Mouse (Mus musculus) ovary, postnatal 10 days (tissue): ENCODE data around the gene Idi2.
"Not testable (repeated sequence)": the region's sequence is repeated elsewhere in the genome, so short reads cannot be mapped to it uniquely, and the experiment has no call there.

ENCODE experiments used
- DNase-seq: peaks from one replicate; pipeline ENCODE4 v3.0.0; 2022; ENCODE audit warnings: low spot score

The Idi2 gene

GRCm38 (mm10) chr13:8952563-8952962 is at the start of gene Idi2:
Gene Idi2, plus strand, starts transcription at chr13:8952863.
- DNase-seq, result not testable (repeated sequence)

- DNase-seq, result not testable (repeated sequence)
Measured at GRCm38 (mm10) chr13:8905986-8906385, 46.7 kb upstream of the Idi2 start.

- not testable (repeated sequence) for DNase-seq
Measured at GRCm38 (mm10) chr13:8913890-8914289, 38.8 kb upstream of the Idi2 start.

GRCm38 (mm10) chr13:8933499-8933898 is 19.2 kb upstream of the Idi2 start:
- DNase-seq, result no peak

- not testable (repeated sequence) for DNase-seq
Measured at GRCm38 (mm10) chr13:8937611-8938140, 15.0 kb upstream of the Idi2 start.

- not testable (repeated sequence) for DNase-seq
Measured at GRCm38 (mm10) chr13:8941110-8941509, 11.6 kb upstream of the Idi2 start.

GRCm38 (mm10) chr13:8941701-8942100 is 11.0 kb upstream of the Idi2 start:
- DNase-seq, result not testable (repeated sequence)

GRCm38 (mm10) chr13:8943828-8944227 is 8.8 kb upstream of the Idi2 start:
- not testable (repeated sequence) for DNase-seq

GRCm38 (mm10) chr13:8948131-8948530 is 4.5 kb upstream of the Idi2 start, which contains the start of gene Gm9745:
Gene Gm9745, minus strand, starts transcription at chr13:8948231.
- not testable (repeated sequence) for DNase-seq

GRCm38 (mm10) chr13:8955127-8955526 is 2.5 kb downstream of the Idi2 start:
- DNase-seq, result not testable (repeated sequence)

GRCm38 (mm10) chr13:8956873-8957272 is 4.2 kb downstream of the Idi2 start:
- not testable (repeated sequence) for DNase-seq

GRCm38 (mm10) chr13:8959058-8959457 is 6.4 kb downstream of the Idi2 start:
- not testable (repeated sequence) for DNase-seq

- DNase-seq, result not testable (repeated sequence)
Measured at GRCm38 (mm10) chr13:8959554-8959953, 6.9 kb downstream of the Idi2 start.

- DNase-seq, result not testable (repeated sequence)
Measured at GRCm38 (mm10) chr13:8961128-8961888, 8.6 kb downstream of the Idi2 start.

- not testable (repeated sequence) for DNase-seq
Measured at GRCm38 (mm10) chr13:8962266-8962665, 9.6 kb downstream of the Idi2 start.

GRCm38 (mm10) chr13:8965224-8965623 is 12.6 kb downstream of the Idi2 start:
- no peak for DNase-seq

GRCm38 (mm10) chr13:8967742-8968141 is 15.1 kb downstream of the Idi2 start:
- DNase-seq, result no peak

GRCm38 (mm10) chr13:8972369-8972768 is 19.7 kb downstream of the Idi2 start:
- no peak for DNase-seq

GRCm38 (mm10) chr13:8972972-8973371 is 20.3 kb downstream of the Idi2 start:
- no peak for DNase-seq

GRCm38 (mm10) chr13:8992231-8992630 is 39.6 kb downstream of the Idi2 start:
- no peak for DNase-seq

GRCm38 (mm10) chr13:8995159-8995989 is 42.7 kb downstream of the Idi2 start:
- DNase-seq, result no peak

GRCm38 (mm10) chr13:8995990-8996786 is 43.5 kb downstream of the Idi2 start, which contains the start of gene Gtpbp4:
Gene Gtpbp4, minus strand, starts transcription at chr13:8996083.
- DNase-seq, result peak; percentile 76
